Mouse (Mus musculus): Measurements from ENCODE around the gene Gm10058.
"Not testable (repeated sequence)": the region's sequence is repeated elsewhere in the genome, so short reads cannot be mapped to it uniquely, and the experiment has no call there.

Gene Gm10058
- long read RNA-seq, experiment 1: 0 reads
- long read RNA-seq, experiment 2: 0 reads

DNA sequence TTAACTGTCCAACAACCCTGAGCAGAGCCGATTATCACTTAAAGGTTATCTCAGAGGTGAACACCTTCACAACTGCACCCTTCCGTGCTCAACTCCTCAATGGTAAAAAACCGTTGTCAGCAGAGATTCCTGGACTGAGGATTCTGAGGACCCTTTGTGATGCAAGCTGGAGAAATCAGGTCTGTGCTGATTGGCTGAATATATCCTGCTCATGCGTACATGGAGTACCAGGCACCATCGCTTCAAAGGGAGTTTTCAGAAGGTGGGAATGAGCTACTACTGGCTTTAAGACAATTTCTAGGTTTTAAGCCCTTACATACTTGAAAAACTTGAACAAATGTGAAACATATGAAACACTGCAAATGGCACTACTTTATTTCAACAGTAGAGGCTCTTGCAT, at the start of gene Gm10058:
Gm10058 (minus strand) TSS at position 101 of the 400 bp plus-strand sequence.
- intact Hi-C loops (cut with DNase I): not testable (repeated sequence)

All from adrenal gland (tissue).